Mouse (Mus musculus) cerebellum, postnatal 14 days (tissue): ENCODE measurements around the gene Anln.
"Not testable (repeated sequence)": the region's sequence is repeated elsewhere in the genome, so short reads cannot be mapped to it uniquely, and the experiment has no call there.

Experiments
- DNase-seq, 2 experiments: peaks; one replicate each; pipeline ENCODE4 v3.0.0; 2021; ENCODE audit warnings: mixed read lengths in 2 of 2

The Anln gene

DNA sequence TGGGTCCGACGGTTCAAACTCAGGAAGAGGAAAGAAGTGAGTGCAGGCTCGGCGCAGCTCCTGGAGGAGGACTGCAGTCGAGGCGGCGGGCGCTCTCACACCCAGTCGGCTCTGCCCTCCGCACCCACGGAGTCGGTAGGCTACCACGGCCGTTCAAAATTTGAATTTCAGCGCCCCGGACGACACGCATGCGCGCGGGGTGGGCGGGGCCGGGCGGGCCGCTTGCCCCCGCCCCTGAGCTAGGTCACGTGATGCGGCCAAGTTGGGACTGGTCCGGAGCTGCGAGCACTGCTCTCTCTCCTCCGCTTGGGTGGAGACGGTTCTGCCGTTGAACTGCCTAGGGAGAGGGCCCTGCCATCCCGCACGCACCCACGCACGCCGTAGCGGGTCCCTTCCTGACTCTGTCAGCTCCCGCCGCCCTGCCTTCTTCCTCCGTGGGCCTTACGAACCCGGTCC, at the start of gene Anln:
Gene Anln (minus strand): TSS at position 168 of the 456 bp plus-strand sequence.
- DNase-seq: peak; percentile 95 to 97

DNA sequence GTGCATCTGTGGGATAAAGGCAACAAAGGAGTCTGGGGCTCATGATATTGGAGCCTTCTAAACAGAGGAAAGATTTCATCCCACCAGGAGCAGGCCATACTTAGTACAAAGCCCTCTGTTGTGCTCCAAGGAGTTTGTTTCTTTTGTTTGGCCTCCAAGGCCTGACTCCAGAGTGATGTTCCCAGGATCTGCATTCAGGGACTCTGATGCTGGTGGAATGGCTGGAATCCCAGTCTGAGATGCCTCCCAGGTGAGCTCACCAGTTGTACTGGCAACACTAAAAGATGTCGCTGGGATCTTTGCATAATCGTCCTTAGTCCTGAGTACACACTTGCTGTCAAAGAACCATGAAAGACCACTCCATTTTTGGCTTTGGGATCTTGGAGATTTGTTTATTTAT, 45.1 kb upstream of the Anln start:
- no peak for DNase-seq

DNA sequence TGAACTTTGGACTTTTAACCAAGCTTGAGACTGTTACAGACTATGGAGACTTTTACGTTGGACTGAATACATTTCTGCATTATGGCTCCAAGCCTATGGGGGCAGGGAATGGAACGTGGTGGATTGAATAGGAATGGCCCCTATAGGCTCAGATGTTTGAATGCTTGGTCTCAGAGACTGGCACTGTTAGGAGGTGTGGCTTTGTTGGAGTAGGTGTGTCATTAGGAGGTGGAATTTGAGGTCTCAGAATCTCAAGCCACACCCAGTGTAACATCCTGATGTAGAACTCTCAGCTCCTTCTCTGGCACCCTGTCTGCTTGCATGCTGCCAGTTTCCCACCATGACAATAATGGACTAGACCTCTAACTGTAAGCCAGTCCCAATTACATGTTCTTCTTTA, 44.2 kb upstream of the Anln start:
- no peak for DNase-seq

DNA sequence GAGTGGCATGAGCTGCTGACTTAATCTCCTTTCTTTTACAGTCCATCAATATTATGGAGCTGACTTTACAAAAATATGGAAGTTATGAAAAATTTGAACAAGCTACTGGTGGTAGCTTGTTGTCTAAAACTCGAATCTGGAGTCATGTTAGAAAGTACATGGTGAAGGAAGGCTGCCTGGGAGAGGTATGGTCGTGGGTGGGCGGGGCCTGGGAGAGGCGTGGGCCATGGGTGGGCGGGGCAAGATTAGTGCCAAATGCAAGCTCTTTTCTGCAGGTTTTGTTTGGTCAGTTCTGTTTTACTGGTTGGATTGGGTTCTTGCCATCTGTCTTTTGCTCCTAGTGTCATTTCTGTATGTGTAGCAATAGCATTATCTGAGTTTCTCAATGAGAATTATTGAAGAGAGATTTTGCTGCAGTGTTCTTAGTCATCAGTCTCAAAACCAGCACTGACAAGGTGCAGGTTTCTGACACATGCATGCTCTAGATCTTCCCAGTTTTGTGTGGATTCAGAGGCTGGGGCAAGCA, 41.4 kb upstream of the Anln start:
- no peak for DNase-seq

DNA sequence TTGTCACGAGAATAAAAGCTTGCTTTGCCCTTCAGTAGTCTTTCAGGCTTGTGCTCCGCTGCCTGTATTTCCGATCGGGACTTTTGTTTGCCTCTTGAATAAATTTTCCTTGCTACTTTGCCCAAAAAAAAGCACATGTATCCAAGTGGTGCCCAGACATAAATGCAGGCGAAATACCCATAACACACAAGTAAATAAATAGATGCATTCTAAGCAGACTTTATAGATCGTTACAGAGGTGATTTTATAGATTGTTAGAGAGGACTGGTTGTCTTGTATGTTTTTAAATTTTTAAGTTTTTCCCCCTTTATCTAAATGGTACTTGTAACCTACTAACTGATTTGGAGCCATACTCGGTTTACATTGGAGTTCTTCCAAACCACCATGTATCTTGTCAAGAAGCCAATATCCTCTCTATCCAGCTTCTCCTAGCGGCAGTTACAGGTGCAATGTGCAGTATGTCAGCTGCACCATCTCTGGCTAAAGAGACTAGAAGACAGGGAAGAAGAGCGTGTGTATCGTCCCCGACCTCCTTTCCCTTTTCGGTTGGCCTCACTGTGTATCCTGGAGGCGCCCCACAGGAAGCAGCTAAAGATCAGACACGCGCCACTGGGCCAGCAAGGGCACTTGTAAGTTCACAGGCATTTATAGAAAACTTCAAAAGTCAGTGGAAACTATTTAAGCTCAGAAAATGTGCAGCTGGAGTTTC, 40.7 kb upstream of the Anln start:
- peak; percentile 22 to 66 for DNase-seq

DNA sequence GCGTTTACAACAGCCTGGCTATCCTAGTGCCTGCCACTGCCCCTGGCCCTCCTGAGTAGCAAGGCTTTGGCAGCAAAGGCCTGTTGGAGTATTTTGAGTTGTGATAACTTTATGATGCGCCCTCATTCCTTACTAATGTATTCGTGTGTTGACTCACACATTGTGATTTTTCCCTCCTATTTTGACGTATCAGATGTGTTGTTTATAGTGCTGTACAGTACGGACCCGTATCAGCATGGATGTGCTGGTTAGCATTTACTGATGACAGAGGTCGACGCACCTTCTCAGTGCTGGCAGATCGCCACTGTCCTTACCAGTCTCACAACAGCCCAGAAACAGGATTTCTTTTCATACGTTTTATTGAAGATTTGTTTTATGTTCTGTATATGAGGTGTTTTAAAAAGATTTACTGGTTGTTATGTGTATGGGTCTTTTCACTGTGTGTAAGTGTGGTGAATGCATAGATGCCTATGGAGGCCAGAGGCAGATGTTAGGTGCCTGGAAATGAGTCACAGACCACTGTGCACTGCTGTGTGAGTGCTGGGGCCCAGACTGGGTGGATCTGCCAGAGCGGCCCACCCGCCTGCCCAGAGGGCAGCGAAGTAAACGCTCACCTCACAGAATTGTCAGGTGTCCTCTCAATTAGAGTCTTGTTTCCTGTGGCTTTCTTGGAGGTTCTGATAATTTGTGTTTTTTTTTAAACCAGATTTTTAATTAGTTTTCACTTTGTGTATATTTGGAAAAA, 39.9 kb upstream of the Anln start:
- no peak for DNase-seq

DNA sequence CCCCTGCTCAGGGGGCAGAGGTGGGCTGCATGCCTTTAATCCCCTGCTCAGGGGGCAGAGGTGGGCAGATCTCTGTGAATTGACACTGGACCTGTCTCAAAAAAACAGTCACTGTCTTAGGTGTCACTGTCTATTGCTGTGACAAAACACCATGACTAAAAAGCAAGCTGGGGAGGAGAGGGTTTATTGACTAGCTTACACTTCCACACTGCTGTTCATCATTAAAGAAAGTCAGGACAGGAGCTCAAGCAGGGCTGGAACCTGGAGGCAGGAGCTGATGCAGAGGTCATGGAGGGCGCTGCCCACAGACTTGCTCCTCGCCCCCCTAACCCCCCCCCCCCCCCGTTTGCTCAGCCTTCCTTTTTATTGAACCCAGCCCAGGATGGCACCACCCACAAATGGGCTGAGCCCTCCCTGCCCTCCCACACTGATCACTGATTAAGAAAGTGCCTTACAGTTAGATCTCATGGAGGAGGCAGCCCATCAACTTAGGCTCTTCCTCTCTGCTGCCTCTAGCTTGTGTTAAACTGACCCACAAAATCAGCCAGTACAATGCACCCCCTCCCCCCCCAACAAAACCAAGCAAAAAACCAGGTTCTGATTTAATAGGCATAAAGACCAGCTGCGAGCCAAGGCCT, 39.2 kb upstream of the Anln start:
- no peak for DNase-seq

DNA sequence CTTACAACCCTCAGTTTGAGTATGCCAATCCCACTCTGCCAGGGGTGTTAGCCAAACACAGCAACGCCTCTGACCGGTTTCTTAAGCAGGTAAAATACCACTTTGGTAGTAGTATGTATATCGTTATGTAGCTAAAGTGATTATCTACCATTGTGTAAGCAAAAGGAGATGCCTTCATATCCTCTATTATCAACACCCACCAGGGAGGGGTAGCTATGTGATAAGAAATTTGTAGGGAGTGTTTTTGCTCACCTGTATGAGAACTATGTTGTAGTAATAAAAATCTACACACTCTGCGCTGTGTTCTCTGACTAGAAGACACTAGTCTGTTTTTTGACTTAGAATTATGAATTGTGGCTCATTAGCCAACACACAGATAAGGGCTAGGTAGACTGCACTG, 35.7 kb upstream of the Anln start:
- DNase-seq: no peak

DNA sequence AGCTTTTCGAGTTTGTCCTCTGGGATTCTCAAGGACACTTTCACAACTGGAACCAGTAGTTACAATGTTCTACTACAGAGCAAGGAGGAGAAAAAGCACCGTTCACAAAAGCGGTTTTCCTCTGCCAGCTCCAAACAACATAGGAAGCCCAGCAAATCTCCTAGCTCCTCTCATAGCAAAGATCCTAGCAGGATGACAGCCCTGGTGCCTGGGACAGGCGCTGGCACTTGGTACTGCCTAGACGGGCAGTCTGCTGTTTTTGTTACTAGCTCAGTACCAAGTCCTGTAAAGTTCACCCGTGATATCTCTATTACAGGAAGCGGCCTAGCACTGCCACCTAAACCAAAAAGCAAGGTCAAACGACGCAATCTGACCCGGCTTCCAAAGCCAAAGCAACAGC, 35.2 kb upstream of the Anln start:
- no peak for DNase-seq

DNA sequence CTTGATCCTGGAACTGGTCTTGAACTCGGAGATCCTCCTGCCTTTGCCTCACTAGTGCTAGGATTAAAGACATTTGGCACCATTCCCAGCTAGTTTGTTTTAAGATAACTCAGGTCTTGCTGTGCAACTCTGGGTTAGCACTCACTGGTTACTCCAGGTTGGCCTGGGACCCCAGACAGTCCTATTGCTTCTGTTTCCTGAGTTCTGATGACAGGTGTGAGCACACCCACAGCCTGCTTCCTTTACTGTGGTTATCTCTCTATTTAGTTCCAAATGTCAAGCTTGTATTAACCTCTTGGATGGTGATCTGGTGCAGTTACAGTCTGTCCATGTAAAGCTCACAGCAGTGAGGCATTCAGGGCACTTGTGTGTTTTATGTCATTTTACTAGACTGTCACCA, 34.5 kb upstream of the Anln start:
- DNase-seq: no peak

DNA sequence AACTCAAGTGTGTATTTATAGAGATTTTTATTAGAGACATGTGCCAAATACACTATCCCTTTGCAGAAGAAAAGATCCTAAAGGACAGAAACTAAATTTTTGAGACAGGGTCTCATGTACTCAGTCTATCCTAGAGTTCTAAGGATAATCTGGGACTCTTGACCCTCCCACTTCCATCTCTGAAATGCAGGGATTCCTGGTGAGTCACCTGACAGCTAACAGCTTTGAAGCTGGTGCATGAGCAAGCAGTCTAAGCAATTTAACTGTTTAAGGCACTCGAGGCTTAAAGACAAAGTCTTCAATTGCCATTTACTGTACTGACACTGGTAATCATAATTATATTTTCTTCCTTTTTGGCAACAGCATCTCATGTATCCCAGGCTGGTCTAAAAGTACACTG, 33.6 kb upstream of the Anln start:
- DNase-seq: no peak

DNA sequence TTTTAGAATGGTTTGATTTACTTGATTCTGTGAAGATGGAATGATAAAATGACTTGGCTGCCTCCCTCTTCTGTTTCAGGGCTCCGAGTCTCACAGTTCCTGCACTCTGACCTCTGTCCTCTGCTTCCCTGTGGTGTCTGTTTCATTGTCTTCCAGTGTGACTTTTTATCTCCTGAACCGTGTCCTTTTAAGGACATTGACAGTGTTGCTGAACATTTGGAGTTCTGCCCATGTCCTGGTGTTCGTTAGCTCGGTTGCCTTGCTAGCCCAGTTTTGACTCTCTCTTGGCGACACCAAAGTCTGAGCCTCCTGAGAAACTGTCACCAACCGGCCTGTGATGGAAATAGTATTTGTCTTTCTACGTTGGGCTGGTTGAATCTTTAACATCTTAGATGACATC, 31.5 kb upstream of the Anln start:
- DNase-seq: peak; percentile 53 to 59

DNA sequence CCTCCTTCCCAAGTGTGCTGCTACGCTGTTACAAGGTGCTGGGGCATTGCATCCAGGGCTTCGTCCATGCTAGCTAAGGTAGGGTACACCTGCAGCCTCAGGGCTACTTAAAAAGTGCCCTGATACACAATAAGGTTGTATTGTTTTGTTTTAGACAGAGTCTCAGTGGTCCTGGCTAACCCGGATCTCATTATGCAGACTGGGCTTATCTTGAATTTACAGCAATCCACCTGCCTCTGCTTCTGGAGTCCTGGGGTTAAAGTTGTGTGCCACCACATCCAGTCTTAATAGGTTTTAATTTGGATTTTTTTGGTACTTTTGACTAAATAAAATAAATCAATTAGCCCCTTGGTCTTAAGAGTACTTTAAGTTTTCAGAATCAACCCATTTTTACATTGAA, 30.9 kb upstream of the Anln start:
- DNase-seq: no peak

DNA sequence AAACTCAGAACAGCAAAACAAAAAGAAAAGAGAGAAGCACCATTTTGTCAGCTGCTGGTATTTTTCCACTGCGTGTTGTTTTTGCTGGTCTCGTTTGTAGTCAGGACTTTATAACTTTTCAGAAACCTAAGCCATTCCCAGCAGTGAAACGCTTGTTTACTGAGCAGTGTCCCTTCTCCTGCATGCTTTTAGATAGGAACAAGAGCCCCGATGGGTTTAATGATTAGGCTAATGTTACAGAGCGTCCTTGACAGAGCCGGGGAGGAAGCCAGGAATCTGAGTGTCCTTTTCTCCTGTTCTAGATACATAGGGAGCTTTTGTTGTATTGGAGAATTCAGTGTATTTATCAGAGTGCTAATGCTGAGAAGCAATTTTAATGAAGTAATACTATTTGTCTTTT, 28.6 kb upstream of the Anln start:
- DNase-seq: no peak

DNA sequence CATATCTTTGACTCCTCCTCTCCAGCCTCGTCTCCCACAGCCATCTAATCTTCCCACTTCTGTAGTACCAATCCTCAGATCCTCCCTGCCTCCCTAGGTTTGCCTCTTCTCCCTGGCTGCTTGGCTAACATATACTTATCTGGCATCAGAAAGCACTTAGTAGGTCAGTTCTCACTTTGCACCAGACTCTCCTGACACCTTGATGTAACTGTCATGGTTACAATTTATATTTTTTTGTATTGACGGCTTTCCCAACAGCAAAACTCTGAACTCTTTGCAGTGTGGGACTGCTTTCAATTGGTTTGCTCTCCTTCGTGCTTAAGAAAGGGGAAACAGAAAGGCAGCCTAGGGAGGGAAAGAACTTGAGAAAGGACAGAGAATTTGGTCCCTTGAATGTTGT, 27.2 kb upstream of the Anln start:
- no peak for DNase-seq

DNA sequence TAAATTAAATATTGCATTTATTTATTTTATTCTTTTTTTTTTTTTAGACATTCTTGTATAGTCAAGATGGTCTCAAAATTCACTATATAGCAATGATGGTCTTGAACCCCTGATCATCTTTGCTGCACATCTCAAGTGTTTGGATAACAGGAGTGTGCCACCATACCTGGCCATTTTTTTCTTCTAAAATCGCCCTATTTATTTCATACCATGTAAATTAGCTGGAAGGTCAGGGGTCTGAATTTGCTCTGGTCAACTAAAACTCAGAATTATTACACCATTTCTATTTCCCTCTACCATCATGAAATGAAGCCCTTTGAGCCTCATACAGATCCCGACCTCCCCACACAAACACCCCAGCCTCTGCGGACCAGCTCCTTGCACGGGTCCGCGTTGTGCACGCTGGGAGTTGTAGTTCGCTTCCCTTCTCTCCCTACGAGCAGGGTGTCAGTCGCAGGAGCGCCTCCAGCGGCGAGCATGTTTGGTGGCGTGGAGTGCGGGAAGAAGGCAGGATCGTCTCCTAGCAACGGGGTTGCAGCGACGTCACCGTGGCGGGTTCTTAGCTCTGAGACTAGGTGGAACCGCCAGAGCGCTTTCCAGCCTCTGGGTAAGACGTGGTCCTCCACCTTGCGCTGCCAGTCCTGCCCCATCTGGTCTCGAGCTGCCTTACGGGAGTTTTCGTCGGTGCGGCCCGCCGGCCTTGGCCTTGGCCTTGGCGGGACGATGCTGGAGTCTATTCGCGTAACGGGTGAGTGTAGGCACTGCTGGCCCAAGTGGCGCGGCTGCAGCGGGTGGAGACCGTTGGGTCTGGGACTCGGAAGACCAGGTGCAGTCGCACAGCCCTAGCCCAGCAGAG, 22.2 kb upstream of the Anln start, which contains the start of gene 9530077C05Rik:
Gene 9530077C05Rik (plus strand): TSS at position 512 of the 856 bp plus-strand sequence.
- peak; percentile 98 to 99 for DNase-seq

DNA sequence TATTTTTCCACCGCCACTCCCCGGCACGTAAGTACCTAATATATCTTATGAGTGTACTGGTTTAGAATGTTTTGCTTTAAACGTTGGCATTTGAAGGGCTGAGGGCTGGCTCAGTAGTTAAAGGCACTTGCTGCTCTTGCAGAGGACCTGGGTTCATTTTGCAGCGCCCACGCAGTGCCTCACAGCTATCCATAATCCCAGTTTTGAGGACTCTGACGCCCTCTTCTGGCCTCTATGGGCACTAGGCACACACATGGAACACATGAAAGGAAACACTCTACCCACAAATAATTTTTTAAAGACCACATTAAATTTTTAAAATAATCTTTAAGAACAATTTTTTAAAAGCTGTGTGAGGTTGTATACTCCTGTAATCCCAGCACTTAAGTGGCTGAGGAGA, 20.5 kb upstream of the Anln start:
- no peak for DNase-seq

DNA sequence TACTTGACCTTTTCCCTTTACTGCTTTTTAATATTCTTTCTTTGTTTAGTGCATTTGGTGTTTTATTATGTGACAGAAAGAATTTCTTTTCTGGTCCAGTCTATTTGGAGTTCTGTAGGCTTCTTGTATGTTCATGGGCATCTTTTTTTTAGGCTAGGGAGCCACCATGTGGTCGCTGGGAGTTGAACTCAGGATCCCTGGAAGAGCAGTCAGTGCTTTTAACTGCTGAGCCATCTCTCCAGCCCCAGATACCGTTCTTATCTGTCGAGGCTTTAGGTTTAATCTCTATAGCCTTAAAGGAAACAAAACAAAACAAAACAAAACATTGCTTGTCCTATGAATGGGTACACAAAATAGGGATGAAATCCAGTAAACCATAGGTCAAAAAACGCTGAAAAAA, 19.4 kb upstream of the Anln start:
- DNase-seq: not testable (repeated sequence)

DNA sequence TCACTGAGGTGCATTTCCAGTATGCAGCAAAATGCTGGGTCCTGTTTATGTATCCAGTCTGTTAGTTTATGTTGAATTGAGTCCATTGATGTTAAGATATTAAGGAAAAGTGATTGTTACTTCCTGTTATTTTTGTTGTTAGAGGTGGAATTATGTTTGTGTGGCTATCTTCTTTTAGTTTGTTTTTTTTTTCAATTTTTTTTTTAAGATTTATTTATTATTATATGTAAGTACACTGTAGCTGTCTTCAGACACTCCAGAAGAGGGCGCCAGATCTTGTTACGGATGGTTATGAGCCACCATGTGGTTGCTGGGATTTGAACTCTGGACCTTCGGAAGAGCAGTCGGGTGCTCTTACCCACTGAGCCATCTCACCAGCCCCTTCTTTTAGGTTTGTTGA, 18.6 kb upstream of the Anln start:
- DNase-seq: not testable (repeated sequence)

DNA sequence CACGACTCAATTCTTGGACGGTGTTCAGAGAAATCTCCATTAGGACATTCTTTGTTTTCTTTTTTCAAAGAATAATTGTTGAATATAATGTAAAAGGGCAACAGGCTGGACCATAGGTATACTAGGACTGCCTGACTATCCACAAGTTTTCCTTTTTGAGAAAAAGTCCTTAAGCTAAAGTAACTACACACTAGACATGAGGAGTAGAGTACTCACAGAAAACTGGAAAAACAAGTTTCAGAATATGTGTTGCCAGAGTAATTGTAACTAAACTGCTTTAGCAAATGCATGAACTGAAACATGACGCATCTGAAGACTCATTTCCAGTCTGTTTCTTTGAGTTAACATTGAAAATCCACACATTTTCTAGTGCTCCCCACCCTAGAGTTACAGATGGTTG, 16.4 kb upstream of the Anln start:
- DNase-seq: no peak

DNA sequence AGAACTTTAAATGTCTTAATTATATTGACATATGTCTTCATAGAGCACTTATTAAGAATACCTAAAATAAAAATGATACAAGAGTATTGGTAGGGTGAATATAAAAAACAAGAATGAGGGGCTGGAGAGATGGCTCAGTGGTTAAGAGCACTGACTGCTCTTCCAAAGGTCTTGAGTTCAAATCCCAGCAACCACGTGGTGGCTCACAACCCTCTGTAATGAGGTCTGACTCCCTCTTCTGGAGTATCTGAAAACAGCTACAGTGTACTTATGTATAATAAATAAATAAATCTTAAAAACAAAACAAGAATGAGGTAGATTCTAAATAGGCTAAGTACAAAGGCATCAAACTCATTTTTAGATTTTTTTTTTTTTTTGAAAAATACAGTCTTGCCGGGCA, 14.5 kb upstream of the Anln start:
- DNase-seq: not testable (repeated sequence)

DNA sequence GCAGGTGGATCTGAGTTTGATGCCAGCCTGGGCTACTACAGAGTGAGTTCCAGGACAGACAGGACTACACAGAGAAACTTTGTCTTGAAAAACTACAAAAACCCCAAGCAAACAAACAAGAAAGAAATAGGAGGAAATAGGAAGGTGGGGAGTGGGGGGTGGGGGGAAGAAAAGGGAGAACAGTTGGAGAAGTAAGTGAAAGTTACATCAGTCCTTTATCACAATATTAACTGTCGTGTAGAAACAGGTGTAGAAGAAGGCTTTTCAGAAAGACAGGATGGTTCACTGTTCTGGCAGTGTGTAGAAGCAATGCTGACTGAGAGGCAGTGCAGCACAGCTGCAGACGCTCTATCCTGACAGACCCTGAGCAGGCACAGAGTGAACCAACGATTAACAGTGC, 14.0 kb upstream of the Anln start:
- no peak for DNase-seq

DNA sequence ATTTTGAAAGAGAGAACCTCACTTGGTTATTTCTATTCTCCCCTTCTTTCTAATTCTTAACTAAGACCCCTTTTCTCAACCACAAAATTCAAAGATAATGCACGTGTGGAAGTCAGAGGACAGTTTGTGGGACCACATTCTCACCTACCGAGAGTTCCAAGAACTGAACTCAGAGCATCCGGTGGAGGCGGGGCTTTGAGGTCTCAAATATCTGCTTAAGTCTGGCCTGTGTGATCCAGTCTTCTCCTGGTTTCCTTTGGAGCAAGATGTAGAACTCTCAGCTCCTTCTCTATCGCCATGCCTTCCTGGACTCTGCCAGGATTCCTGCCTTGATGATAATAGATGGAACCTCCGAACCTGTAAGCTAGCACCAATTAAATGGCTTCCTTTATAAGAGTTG, 13.0 kb upstream of the Anln start:
- DNase-seq: no peak
